Mouse (Mus musculus) cortical plate, adult 2 months (tissue): ENCODE results near the gene Tpx2. TPM values are rescaled to one million over a fixed set of nuclear protein-coding genes. Genes with fewer than 3 reads are reported as not detected.

Experiments used
- H3K27ac ChIP-seq: fragments of 200-500 bp; 2 replicates; pipeline ENCODE4 v1.5.1; 2012; ENCODE audit warnings: low read length, control low read depth, inconsistent platforms; ENCODE audit not compliant: insufficient read depth
- H3K4me1 ChIP-seq: fragments of 200-500 bp; 2 replicates; pipeline ENCODE4 v1.6.1; 2011; ENCODE audit warnings: low read length; ENCODE audit not compliant: control insufficient read depth, insufficient read depth
- H3K4me3 ChIP-seq: fragments of 200-500 bp; 2 replicates; pipeline ENCODE4 v1.5.1; 2011; ENCODE audit warnings: mild to moderate bottlenecking, low read length, control low read depth; ENCODE audit not compliant: insufficient read depth
- CTCF ChIP-seq: fragments of 200-500 bp; IDR thresholded peaks from 2 replicates; pipeline ENCODE4 v1.5.1; 2011; ENCODE audit warnings: mild to moderate bottlenecking, control low read depth, low read length; ENCODE audit not compliant: insufficient read depth; ENCODE audit errors: extremely low read depth
- POLR2A ChIP-seq: fragments of 200-500 bp; IDR thresholded peaks from 2 replicates; pipeline ENCODE4 v1.6.1; 2011; ENCODE audit warnings: mild to moderate bottlenecking, low read length, control low read depth; ENCODE audit not compliant: insufficient read depth; ENCODE audit errors: extremely low read depth
- polyA plus RNA-seq: library from polyadenylated mRNA; depleted of rRNA; stranded (reverse); fragments of >200 nt; gene quantifications from 2 replicates; pipeline ENCODE4 v1.2.3, GENCODE M21; 2012; rRNA removed

Tpx2 gene
- polyA plus RNA-seq: 1.5 and 1.8 TPM in 2 replicates

- H3K4me1 ChIP-seq: no peaks in the 10 kb centered on the region
- no peak for TF ChIP-seq POLR2A
- TF ChIP-seq CTCF: no peak
- peak within 1 kb of the TSS; percentile 44 for H3K4me3 ChIP-seq
- no peak within 1 kb of the TSS for H3K27ac ChIP-seq
These were observed at the start of gene Tpx2 for GRCm38 (mm10) chr2:152847815-152848302. Gene Tpx2 (plus strand): TSS chr2:152847964.

GRCm38 (mm10) chr2:152799954-152800761 lies 47.6 kb upstream of the Tpx2 start:
- no peak for TF ChIP-seq POLR2A
- TF ChIP-seq CTCF: no peak
- peaks cover 9% of the 10 kb centered on the region for H3K4me1 ChIP-seq
- no peak overlapping the region for H3K27ac ChIP-seq
- no peak overlapping the region for H3K4me3 ChIP-seq

- Histone ChIP-seq H3K27ac (no peak overlapping the region), H3K4me1 (peaks cover 9% of the 10 kb centered on the region), H3K4me3 (no peak overlapping the region)
- TF ChIP-seq CTCF: no peak
- TF ChIP-seq POLR2A: no peak
These were observed 47.0 kb upstream of the Tpx2 start for GRCm38 (mm10) chr2:152800762-152801113.

GRCm38 (mm10) chr2:152802303-152802702 lies 45.5 kb upstream of the Tpx2 start:
- H3K4me3 ChIP-seq: no peak overlapping the region
- no peak overlapping the region for H3K27ac ChIP-seq
- peaks cover 11% of the 10 kb centered on the region for H3K4me1 ChIP-seq
- no peak for TF ChIP-seq CTCF
- no peak for TF ChIP-seq POLR2A

- TF ChIP-seq POLR2A (no peak), CTCF (no peak)
- H3K27ac ChIP-seq: no peak overlapping the region
- no peak overlapping the region for H3K4me3 ChIP-seq
- peaks cover 11% of the 10 kb centered on the region for H3K4me1 ChIP-seq
These were observed 44.7 kb upstream of the Tpx2 start for GRCm38 (mm10) chr2:152803081-152803480.

GRCm38 (mm10) chr2:152804408-152805110 lies 43.2 kb upstream of the Tpx2 start:
- Histone ChIP-seq H3K4me3 (no peak overlapping the region), H3K4me1 (peaks cover 11% of the 10 kb centered on the region), H3K27ac (peak overlapping the region; percentile 53; the same call in 1 of the 2 replicates)
- no peak for TF ChIP-seq POLR2A
- no peak for TF ChIP-seq CTCF

- no peak for TF ChIP-seq POLR2A
- TF ChIP-seq CTCF: no peak
- Histone ChIP-seq H3K27ac (0 out of 2 replicates have a peak overlapping the region, but pooled peaks have one; percentile 57), H3K4me3 (no peak overlapping the region), H3K4me1 (peaks cover 9% of the 10 kb centered on the region)
These were observed 42.7 kb upstream of the Tpx2 start for GRCm38 (mm10) chr2:152805111-152805490.

GRCm38 (mm10) chr2:152806037-152806436 lies 41.7 kb upstream of the Tpx2 start:
- Histone ChIP-seq H3K4me3 (no peak overlapping the region), H3K27ac (no peak overlapping the region), H3K4me1 (peaks cover 9% of the 10 kb centered on the region)
- TF ChIP-seq CTCF (no peak), POLR2A (no peak)

GRCm38 (mm10) chr2:152808178-152808577 lies 39.6 kb upstream of the Tpx2 start:
- H3K27ac ChIP-seq: no peak overlapping the region
- H3K4me1 ChIP-seq: peaks cover 11% of the 10 kb centered on the region; the same call in 1 of the 2 replicates
- TF ChIP-seq POLR2A: no peak
- TF ChIP-seq CTCF: no peak

More at GRCm38 (mm10) chr2:152808178-152808577, 39.6 kb upstream of the Tpx2 start:
- H3K4me3 ChIP-seq: no peak overlapping the region
